Mouse (Mus musculus) heart, postnatal 4 days (tissue): Measurements from ENCODE around the gene Noxred1. TPM values are rescaled to one million over a fixed set of nuclear protein-coding genes. Genes with fewer than 3 reads are reported as not detected.
A peak's percentile ranks its signal among the peaks of the same experiment; 100 is the strongest.
"Not testable (repeated sequence)": the region's sequence is repeated elsewhere in the genome, so short reads cannot be mapped to it uniquely, and the experiment has no call there.

Experiments used
- DNase-seq: peaks from one replicate; pipeline ENCODE4 v3.0.0; 2021
- total RNA-seq, 2 experiments: library from RNA; stranded (reverse); gene quantifications; 2 replicates each; pipeline ENCODE4 v1.2.3; 2021

The Noxred1 gene
- total RNA-seq = under 1 TPM in 1 of 2 experiments, not detected in 1; 0.26 TPM

GRCm38 (mm10) chr12:87238632-87239031 is at the start of gene Noxred1:
Noxred1 (minus strand) TSS chr12:87238732.
- no peak for DNase-seq

GRCm38 (mm10) chr12:87284726-87285125 is 46.2 kb upstream of the Noxred1 start:
- DNase-seq = no peak

- DNase-seq = no peak
These were observed 45.7 kb upstream of the Noxred1 start for GRCm38 (mm10) chr12:87284268-87284667.

DNA sequence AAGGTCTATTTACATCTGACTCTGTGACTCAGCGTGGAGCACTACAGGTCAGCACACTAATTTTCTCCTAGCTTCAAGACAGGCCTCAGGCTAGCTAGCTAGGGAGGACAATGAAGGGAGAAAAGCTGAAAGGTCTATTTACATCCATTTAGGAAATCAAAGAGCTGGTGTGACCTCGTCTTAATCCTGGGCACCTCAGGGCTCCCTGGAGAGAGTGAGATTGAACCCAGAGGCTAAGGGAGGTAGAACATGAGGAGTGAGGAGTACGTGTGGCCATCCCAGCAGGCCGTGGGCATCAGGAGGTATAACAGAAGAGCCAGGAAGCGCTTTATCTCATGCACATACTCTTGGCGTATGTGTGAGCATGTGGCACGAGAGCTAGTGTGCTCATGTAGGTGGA is 45.2 kb upstream of the Noxred1 start:
- DNase-seq = no peak

GRCm38 (mm10) chr12:87282743-87283142 is 44.2 kb upstream of the Noxred1 start:
- no peak for DNase-seq

GRCm38 (mm10) chr12:87281766-87282165 is 43.2 kb upstream of the Noxred1 start:
- no peak for DNase-seq

- no peak for DNase-seq
These were observed 41.3 kb upstream of the Noxred1 start for GRCm38 (mm10) chr12:87279879-87280278.

DNA sequence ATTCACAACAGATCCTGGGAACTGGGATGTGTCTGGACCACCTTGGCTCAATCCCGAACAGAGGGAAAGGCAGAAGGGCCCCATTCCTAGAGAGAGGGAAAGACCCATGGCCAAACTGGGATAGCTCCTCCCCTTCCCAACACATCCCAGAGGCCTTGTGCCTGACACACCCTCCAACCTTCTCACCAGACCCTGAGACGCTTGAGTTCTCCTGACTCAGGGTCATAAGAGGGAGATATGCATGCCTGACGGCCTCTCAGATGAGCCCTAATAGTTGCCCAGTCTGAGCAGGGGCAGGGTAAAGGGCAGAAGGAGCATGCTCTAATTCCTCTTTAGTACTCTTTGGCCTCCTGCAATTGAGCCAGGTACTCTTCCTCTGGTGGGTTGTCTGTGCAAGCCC is 40.8 kb upstream of the Noxred1 start:
- no peak for DNase-seq

GRCm38 (mm10) chr12:87278118-87278730 is 39.7 kb upstream of the Noxred1 start:
- peak; percentile 58 for DNase-seq

DNA sequence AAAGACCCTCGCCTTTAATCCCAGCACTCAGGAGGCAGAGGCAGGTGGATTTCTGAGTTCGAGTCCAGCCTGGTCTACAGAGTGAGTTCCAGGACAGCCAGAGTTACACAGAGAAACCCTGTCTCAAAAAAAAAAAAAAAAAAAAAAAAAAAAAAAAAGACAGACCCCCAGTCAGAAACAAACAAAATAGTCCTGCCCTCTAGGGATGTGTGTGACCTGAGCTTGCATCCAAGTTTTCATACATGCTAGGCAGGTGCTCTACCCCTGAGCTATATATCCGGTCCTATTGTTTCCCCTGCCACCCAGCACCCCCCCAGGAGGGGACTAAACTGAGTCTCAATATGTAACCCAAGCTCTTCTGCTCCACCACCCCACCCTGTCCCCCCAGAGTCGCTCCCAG is 38.7 kb upstream of the Noxred1 start:
- DNase-seq = not testable (repeated sequence)

DNA sequence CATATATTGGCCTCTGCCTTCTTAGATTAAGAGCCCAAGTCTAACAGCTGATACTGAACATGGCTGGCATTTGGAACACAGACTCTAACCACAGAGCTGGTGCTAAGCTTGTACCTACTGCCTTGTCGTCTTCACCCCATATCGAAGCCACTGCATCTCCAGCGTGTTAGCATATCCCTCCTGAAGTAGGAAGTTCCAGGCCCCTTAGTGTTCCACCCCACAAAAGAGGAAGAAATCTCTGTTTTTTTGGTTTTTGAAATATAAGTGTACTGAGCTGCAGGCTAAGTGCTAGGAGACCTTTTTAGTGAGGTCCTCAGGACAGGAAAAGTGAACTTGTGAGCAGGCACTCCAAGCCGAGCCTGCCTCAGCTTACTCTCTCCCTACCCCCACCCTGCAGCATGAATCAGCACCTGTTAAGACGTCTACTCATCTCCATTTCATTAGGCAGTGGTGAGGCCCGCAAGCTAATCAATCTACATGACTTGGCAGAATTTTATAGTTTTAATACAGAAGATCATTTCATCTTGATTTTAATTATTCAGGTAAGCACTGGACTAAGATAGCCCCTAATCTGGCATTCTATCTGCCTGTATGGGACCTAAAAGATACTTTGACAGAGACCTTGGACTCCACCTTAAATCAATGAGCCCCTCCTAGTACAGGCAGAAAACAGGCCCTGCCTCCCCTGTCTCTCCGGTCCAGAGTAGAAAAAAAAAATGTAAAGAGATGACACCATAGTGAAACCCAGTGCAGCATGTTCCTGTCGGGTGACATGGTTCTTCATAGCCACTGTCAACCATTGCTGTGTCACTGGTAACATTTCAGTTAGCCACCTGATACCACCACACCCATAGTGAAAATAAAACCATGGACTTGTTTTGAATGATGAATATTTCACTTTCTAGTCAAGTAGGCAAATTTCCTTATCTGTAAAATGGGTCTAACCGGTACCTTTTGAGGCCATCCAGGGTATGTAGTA is 36.6 kb upstream of the Noxred1 start:
- DNase-seq = no peak

DNA sequence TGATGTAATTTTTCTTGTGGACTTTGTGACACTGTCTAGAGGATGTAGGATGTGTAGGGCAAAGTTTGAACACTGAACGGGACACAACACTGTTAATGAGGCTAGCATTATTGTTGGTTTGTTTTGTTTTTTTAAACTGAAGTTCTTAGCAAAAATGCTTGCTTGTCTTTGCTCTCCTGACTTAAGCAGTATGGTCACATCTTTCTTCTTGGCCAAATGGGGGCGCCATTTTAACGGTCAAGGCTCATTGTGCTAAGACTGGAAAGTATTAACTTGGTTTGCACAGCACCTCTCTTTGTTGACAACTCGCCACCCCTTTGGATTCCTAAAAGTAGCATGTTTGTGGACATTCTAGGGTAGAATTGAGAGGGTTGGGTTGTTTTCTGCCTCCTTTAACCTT is 29.1 kb upstream of the Noxred1 start:
- peak; percentile 51 for DNase-seq

- DNase-seq = no peak
These were observed 28.5 kb upstream of the Noxred1 start for GRCm38 (mm10) chr12:87266827-87267603.

- DNase-seq = peak; percentile 87
These were observed 27.7 kb upstream of the Noxred1 start, which contains the start of the genes Vipas39 and Ahsa1 for GRCm38 (mm10) chr12:87266108-87266826. Vipas39 (minus strand) TSS chr12:87266256. Ahsa1 (plus strand) TSS chr12:87266479.

GRCm38 (mm10) chr12:87265444-87265843 is 26.9 kb upstream of the Noxred1 start:
- no peak for DNase-seq

GRCm38 (mm10) chr12:87260562-87260961 is 22.0 kb upstream of the Noxred1 start:
- no peak for DNase-seq

DNA sequence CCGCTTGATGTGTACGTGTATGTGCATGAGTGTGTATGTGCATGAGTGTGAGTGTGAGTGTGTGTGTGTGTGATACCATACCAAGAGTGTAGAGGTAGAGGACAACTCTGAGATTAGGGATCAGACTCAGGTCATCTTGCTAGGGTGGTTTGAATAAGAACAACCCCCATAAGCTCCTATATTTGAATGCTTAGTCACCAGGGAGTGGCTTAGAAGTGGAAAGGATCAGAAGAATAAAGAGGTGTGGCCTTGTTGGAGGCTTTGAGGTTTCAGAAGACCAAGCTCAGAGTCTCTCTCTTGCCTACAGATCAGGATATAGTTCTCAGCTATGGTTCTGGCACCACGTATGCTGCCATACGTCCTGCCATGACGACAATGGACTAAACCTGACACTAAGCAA is 18.1 kb upstream of the Noxred1 start:
- DNase-seq = no peak

- DNase-seq = no peak
These were observed 15.3 kb upstream of the Noxred1 start for GRCm38 (mm10) chr12:87253878-87254277.

- DNase-seq = no peak
These were observed 11.6 kb upstream of the Noxred1 start for GRCm38 (mm10) chr12:87250161-87250560.

DNA sequence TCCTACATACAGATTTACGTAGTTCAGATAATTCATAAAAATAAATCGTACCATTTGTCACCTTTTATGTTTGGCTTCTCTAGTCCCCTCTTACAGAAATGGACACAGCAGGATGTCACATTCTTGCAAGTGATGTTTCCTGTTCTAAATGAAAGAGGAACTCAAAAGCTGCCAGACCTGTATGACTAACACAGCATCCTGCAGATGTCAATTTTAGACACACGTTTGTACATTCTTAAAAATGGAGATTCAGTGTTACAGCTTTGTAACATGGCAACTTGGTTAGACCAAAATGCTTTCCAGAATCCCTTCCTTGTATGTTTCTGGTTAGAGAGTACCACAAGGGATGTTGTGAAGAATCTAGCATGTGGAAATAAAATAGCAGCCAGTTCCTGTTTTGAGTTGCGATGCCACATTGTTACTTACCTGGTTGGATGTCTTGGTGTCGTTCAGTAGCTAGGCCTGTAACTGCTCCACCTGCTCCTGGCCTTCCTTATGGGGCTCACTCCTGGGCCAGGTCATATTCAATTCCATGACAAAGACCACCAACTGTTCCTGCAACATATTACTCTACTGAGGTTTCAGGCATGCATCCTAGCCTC is 1.5 kb downstream of the Noxred1 start:
- no peak for DNase-seq

- DNase-seq = no peak
These were observed 8.1 kb downstream of the Noxred1 start for GRCm38 (mm10) chr12:87230379-87230895.
